Mouse (Mus musculus) gastrocnemius, postnatal 4 days (tissue): ENCODE data around the gene Zfp334. TPM values are rescaled to one million over a fixed set of nuclear protein-coding genes. Genes with fewer than 3 reads are reported as not detected.

Experiments used
- DNase-seq, 2 experiments: peaks; one replicate each; pipeline ENCODE4 v3.0.0; 2021 to 2022; ENCODE audit warnings: low spot score in 2 of 2, mixed read lengths in 2 of 2
- long read RNA-seq, 2 experiments: library from polyadenylated mRNA; stranded (forward); transcript quantifications; one replicate each; pipeline ENCODE4 v2.0.0; 2021
- total RNA-seq, 2 experiments: library from RNA; stranded (reverse); gene quantifications; 2 replicates each; pipeline ENCODE4 v1.2.3; 2021

Gene Zfp334
- 1 to 10 TPM; 5.3 to 6.0 TPM for total RNA-seq
- long read RNA-seq, experiment 1, full-length matches to known transcripts = 5 of 10 reads
- long read RNA-seq, experiment 1, partial matches to known transcripts = 0 of 10 reads
- long read RNA-seq, experiment 1, other reads (novel, unspliced or antisense) = 5 of 10 reads
- long read RNA-seq, experiment 2, full-length matches to known transcripts = 11 of 16 reads
- long read RNA-seq, experiment 2, partial matches to known transcripts = 0 of 16 reads
- long read RNA-seq, experiment 2, other reads (novel, unspliced or antisense) = 5 of 16 reads

DNA sequence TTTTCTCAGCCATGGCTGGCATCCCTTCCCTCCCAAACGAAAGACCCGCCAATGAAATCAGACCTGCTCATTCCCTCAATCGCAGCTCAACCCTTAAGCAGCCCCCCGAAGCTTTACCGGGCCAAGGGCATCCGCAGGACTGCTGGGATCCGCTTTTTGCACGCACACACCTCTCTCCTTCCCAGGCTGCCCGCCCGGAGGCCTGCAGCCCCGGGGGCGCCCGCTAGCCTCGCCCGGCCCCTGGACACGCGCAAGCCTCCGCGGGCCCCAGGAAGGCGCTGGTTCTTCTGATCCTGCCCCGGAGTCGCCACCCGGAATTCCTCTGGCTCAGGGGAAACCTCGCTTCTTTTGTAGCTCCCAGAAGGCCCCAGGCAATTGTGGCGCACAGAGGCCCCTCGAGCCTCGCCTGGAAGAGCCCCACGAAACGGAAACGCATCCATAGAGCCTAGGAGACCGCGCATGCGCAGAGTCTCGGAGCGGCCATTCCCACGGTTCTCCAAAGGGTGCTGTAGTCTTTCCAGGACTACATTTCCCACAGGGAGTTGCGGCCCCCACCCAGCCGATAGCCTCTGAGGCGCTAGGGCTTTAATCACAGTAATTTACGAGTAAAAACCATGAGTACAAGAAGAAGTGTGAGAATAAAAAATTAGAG lies at the start of gene Zfp334:
Zfp334 (minus strand) TSS at position 416 of the 652 bp plus-strand sequence.
- peak; percentile 87 to 95 for DNase-seq

DNA sequence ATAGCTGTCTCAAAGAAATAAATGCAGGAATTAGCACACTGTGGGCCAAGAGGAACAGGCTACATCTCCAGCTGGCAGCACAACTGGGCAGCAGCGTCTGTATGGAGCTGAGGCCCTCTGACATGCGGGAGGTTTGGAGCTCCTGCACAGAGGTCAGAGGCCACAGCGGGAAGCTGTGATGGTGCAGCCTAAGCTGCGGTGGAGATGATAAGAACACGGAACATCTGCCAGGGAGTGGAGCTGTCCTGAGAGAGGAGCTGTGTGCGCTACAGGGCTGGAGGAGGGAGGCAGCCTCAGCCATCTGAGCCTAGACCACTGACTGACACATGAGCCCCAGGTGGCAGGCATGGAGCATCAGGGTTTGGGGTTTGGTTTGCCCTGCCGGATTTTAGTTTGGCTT lies 40.6 kb upstream of the Zfp334 start:
- DNase-seq = no peak

DNA sequence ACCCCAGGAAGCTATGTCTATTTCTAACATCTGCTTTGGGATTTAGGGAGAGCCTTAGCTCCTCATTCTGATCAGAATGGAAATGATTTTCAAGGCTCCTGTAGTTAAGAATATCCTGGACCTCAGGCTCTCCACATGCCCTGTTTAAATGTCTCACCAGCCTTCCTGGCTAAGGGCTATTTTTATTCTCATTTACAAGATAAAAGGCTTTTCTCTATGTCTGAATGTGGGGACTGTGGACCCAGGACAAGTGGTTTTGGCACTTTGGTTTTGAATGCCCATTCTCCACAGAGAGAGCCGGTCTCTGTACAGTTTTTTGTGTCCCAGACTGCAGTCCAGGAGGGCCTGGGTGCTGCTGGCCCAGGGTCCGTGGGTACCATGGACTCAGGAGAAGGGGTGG lies 32.1 kb upstream of the Zfp334 start:
- no peak for DNase-seq

DNA sequence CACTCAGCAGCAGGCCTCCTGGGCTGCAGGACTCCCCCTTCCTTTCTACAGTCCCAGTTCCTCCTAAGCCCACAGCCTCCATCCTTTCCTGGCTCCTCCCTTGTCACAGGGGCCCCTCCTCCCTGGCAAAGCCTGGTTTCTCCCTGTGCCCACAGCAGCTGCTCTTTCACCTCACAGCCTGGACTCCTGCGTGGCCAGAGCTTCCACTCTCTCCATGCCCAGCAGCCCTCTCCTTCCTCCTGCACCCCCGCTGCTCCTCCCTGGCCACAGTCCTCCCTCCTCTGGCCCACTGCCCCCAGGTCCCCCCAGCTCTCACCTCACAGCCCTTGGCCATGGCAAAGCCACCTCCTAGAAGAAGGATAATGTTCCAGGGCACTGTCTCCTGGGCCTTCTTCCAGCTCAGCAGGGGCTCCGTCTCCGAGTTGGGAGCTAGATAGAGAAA lies 31.6 kb upstream of the Zfp334 start:
- DNase-seq = no peak

DNA sequence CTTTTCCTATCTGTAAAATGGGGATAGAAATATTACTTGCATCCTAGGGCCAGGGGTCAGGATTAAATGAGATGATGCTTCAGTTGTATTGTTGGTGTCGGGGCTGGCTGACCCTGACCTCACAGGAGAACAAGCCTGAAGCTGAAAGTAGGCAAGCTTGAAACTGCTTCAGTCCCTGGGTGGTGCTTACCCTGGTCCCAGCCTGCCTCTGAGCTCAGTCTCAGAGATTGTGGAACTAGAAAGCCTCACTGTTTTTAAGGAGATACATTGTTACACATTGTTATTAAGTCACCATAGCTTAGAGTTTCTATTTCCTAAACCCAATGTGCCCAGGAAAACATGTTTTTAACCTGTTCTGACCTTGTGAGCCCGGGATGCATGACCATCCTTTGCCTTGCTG lies 30.5 kb upstream of the Zfp334 start:
- DNase-seq = no peak

DNA sequence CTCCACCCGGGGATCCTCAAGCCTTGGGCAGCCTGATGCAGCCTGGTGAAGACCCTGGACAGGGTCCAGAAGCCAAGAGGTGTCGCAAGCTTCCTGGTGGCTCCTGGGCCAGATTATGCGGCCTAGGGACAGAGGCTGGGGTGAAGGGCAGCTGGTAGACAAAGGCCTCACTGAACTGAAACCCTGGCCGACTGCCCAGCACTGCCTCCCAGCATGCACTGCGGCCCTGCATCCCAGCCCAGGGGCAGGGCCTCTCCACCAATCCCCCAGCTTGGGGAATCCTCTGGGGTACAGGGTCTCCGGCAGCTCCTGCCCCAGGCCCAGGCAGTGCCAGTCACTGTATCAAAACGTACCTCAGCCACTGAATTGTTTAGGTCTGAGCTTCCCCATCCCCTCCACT lies 29.2 kb upstream of the Zfp334 start:
- peak in 1 of 2 experiments; percentile 36 for DNase-seq

DNA sequence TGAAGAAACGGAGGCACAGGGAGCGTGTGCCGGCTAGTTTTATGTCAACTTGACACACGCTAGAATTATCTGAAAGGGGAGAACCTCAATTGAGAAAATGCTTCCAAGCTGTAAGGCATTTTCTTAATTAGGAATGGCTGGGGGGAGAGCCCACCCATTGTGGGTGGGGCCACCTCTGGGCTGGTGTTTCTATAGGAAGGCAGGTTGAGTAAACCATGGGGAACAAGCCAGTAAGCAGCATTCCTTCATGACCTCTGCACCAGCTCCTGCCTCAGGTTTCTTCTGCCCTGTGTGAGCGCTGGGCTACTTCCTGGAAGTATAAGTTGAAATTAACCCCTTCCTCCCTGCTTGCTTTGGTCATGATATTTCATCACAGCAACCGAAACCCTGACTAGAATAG lies 27.7 kb upstream of the Zfp334 start:
- DNase-seq = no peak

DNA sequence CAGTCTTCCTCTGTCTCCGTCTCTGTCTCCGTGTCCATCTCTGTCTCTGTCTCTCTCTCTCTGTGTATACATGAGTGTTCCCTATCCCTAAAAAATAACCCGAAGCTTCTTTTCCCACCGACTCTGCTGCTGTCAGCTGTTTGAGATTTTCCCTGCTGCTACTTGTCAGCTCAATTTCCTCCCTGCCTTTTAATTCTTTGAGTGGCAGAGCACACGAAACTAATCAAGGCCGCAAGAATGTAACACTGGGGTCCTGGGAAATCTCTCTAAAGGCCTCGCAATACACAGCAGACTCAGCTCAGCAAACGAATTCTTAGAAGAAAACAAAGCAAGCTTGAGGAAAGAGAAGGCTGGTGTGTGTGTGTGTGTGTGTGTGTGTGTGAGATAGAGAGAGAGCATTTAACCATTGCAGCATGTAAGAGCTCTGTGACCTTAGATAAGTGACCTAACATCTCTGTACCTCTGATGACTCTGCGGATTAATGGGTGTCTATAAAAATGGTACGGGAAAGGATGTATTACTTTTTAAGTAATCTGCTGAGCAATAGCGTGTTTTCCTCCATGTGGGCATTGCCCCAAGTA lies 27.2 kb upstream of the Zfp334 start:
- DNase-seq = no peak

DNA sequence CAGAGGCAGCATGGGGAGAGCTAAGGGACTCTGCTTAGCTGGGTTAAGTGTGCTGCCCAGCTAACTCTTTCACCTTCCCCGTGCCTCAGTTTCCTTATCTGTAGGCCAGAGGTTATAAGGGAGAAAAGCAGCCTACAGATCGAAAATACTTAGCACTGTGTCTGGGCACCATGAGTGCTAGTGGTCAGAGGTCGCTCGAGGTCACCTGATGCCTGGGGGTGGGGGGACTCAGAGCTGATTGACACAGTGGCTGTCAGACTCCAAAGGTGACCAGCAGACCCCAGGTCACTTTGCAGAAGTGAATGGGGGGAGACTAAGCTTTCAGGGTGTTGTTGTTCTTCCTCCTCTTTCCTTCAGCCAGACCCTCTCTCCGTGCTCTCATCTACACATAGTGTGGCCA lies 26.3 kb upstream of the Zfp334 start:
- DNase-seq = no peak

DNA sequence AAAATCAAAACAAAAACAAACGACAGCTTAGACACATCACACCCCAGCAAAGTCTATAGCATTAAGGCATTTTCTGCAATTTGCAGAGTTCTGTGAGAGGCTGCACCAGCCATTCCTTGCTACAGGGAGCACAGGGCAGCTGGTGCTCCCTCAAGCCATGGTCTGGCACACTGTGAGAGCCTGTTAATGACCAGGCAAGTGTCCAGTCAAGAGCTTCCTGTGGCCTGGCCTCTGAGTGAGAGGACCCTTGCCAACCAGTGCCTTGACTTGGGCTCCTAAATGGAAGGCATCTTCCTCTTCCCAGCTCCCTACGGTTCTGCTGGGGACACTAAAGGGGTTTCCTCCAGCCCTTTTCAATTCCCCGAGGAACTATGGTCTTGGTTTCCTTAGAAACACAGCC lies 25.8 kb upstream of the Zfp334 start:
- no peak for DNase-seq

DNA sequence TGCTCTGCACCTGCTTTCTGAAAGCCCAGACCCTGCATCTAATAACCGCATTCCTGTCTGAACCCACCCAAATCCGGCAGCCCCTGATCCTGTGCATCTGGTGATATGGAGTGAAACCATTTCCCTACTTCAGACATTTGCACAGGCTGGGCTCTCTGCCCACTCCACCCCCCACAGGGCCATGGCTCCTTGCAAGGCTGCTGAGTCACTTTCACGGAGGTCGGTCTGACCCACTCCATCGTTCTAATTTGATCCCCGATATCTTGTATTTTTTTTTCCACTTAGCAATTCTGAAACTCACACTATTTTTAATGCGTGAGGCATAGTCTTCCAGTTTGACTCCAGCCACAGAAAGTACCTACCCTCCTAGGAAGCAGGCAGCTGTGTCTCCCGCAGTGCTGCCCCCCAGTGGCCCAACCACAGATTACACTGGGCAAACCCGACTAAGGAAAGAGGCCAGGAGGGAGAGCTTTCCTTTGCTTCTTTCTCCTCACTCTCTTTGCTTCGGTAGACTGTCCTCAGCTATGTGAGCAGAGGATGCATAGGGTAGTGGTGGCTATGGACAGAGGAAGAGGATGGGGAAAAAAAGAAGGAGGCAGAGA lies 19.7 kb upstream of the Zfp334 start:
- peak; percentile 53 to 58 for DNase-seq

DNA sequence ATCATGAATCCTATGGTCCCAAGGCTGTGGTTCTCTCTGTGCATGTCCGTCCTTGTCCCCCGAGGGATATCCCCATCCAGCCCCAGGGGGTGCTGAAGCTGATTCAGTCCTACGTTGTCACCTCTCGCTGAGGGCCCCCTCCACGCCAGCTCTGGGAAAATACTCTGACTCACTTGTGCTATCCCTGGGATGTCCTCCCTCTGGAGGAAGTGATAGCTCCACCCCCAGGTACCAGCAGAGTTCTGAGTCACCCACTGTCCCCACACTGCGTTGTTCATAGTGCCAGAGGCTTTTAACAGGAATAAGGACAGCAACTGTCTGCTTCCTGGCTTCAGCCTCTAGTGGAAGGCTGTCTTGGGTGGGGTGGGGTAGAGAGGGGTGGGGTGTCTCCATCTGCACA lies 17.3 kb upstream of the Zfp334 start:
- DNase-seq = no peak

DNA sequence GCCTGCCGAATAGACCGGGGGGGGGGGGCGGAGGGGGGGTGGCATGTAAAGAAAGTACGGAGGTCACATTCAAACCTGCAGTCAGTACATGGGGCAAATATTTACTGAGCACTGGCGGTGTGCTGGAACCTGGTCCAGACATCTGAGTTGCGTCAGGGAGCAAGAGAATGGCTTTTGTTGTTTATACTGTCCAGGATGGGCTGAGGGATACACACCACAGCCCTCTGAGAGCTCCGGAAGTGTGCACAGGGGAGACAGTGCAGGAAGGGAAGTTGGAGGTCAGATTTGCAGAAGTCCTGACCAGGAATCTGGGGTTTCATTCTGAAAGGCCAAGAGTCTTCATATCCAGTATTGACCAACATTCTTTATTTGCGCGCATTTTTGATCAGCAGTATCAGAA lies 16.9 kb upstream of the Zfp334 start:
- no peak for DNase-seq

DNA sequence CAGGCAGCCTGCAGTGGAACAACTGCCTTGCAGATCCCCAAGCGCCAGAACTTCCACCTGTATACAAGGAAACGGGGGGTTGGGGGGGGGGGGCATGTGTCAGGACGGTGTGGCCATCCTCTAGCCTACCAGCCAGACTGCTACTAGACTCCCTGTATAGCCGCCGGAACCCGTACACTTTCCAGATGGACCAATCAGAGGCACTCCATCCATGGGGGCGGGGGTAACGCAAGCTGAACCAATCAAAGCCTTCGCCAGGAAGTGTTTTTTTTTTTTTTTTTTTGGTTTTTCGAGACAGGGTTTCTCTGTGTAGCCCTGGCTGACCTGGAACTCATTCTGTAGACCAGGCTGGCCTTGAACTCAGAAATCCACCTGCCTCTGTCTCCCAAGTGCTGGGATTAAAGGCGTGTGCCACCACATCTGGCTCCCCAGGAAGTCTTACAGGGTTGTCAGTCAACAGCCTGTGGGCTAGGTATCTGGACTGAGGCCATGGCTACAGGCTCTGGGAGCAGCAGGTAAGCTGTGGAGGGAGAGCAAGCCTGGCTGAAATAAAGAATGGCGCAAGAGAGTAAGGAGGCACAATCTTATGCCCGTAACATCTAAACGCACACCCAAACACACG lies 10.2 kb upstream of the Zfp334 start:
- DNase-seq = no peak

DNA sequence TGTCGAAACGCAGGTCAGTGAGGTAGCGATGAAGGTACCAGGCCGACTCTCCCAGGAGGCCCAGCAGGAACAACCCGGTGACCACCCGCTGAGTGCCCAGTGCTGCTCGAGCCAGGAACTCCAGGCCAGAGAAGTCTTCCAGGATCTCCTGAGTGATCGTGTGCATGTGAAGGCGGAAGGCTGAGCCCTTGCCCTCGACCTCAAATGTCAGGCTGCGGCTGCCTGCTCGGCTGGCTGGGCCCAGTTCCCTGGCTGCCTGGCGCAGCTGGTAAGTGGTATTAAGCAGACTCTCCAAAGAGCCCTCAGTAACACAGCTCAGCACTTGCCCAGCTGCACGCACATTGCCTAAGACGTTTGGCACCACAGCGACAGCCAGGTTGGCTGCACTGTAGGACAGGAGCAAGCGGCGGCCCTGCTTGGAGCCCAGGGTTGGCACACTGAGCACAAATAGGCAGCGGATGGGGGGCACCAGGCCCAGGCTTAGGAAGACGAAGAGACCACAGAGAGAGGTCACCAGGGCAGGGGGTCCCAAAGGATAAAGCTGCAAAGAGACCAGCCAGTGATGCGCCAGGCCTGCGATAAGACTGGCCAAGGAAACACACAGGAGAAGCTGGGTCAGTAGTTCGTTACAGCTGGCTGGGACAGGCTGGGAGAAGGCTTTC lies 9.6 kb upstream of the Zfp334 start:
- peak in 1 of 2 experiments; percentile 63 for DNase-seq

DNA sequence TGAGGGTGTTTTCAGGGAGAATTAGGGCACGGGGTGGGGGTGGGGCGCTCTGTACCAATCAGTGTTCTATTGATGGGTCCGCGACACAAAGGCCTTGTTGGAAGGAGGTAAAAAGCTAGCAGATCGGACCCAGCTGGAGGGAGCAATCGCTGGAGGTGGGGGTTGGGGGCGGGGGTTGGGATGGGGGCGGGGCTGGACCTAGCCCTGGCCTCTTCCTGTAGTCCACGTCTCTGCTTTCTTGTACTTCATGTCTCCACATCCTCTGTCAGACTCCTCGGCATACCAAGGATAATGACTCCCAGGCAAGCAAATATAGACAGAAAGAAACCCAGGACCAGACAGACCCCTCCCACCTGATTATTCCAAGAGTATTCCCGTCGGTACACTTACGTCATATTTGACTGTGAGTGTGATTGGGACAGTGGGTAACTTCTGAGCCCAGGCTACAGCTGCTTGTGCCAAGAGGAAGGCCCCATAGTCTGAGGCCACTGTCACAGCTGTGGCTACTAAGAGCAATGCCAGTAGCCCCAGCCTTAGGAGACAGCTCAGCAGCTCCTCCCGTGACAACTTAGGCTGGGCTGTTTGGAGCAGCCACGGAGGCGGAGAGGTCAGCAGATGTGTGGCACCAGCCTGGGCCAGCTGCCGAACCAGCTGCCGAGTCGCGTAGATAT lies 8.9 kb upstream of the Zfp334 start:
- no peak for DNase-seq

DNA sequence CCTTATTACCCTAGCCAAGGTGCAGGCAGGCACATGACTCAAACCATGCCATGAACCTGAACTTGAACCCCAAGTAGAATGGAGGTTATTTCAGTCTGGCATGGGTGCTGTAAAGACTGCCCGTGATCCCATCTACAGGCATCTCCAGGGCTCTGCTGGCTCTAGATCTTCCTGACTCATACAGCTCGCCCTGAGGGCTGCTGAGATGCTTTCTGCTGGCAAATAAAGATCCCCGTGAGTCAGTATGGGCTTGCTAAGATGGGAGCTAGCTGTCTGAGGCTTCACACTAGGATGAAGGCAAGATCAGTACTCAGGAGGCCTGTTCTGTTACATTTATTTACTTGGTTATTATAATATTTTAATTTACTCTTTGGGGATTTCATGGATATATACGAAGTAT lies 4.1 kb upstream of the Zfp334 start:
- DNase-seq = no peak

DNA sequence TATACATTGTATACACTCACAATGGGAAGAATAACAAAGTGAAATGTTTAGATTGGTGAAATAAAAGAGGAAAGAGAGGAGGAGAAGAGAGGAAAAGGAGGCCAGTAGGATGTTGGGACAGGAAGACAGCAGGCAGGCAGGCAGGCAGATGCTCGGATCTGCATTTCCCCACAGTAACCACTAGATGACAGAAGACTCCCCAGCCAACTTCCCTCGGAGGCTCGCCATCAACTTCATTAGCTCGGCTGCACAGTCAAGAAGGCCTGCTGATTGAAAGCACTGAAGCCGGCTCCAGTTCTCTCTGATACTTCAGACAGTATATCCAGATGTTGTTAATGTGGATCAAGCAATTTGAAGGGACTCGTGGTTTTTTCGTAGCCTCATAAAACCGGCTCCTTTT lies 3.5 kb upstream of the Zfp334 start:
- DNase-seq = peak in 1 of 2 experiments; percentile 60

DNA sequence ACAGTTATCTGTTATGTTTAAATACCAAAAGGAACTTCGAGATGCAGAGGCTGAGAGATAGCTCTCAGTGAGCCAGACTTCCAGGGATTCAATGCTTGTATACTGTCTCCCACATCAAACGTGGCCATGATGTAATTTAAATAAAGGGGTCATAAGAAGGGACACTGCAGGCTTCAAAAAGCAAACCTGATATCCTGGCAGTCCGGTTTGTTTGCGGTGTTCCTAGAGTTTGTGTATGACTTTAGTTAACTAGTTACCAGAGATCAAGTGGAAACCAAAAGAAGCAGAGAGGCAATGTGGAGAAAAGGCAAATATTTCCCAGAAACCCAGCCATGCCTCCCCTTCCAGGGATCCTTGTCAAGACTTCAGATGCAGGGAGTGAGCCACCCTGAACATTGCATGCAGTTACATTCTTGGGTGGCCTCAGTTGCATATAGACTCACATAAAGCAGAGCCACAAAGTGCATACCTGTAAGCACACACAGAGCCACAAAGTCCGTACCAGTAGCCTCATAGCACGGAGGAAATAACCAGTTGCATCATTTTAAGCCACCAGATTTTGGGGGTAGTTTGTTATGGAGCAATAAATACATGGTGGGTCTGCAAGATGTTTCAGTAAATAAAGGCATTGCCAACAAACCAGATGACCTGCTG lies 1.4 kb upstream of the Zfp334 start:
- no peak for DNase-seq

DNA sequence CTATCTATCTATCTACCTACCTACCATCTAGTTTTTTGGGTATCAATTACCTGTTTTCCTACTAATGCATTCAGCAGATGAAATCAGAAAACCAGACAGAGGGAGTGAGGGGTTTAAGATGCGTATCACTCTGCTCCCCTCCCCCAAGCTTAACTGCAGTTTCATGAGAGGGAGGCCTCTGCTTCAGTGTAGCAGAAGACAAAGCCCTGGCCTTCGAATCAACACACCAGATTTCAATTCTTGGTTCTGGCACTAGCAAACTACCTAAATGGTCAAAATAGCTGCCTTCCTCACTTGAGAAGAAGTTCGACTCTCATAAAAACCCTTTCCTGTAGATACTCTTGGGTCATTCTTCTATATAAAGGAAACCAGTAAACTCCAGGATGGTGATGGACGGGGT lies 689 bp downstream of the Zfp334 start:
- no peak for DNase-seq
